Mouse (Mus musculus) CD4-positive helper T cell, adult 2 months (primary cell): Measurements from ENCODE around the gene Ccn5.

Source experiments
- DNase-seq: peaks from one replicate; pipeline ENCODE4 v3.0.0-alpha.2; 2012; ENCODE audit warnings: low read depth, missing footprints, low spot score

Ccn5 gene

GRCm38 (mm10) chr2:163842043-163842442 lies 21.4 kb downstream of the Ccn5 start:
- DNase-seq = no peak

GRCm38 (mm10) chr2:163853461-163853901 lies 32.8 kb downstream of the Ccn5 start, which contains the start of gene Kcnk15:
TSS of gene Kcnk15 (plus strand) at chr2:163853651.
- no peak for DNase-seq

GRCm38 (mm10) chr2:163857233-163857632 lies 36.6 kb downstream of the Ccn5 start:
- DNase-seq = no peak

- no peak for DNase-seq
Observed at GRCm38 (mm10) chr2:163858254-163858947, 37.7 kb downstream of the Ccn5 start.

- no peak for DNase-seq
Observed at GRCm38 (mm10) chr2:163865311-163865710, 44.6 kb downstream of the Ccn5 start.

DNA sequence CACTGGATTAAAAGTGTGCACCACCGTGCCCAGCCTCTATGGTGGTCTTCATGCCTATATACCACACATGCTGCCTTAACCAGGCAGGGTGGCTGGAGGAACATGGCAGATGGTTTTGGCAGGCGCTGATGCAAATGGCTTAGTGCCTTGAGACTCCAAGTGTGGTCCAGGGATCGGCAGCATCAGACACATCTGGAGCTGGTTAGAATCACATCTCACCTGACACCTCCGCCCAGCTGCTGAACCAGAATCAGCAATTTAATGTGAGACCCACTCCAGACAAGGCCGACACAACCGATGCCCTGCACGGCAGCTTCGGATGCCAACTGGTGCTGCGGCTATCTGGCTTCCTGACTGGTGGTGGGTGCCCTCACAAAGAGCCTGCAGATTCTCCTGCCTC lies 45.4 kb downstream of the Ccn5 start:
- no peak for DNase-seq

DNA sequence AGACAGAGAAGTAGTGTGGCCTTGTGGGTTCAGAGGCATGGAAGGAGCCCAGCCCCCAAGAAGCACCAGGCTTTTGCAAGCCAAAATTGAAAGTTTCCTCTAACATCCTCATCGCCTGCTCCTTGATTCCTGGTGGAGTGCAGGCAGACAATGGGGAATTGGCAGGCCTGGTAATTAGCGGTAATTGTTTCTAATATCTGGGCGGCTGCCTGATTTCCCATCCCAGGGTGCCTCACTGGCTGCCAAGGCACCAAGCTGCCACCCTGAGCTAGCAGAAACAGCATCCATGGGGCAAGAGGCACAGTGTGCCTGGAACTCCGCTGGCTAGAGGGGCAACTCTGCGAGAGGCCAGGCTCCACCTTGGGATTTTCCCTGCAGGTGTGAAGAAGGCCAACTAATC lies 49.1 kb downstream of the Ccn5 start:
- DNase-seq = no peak

DNA sequence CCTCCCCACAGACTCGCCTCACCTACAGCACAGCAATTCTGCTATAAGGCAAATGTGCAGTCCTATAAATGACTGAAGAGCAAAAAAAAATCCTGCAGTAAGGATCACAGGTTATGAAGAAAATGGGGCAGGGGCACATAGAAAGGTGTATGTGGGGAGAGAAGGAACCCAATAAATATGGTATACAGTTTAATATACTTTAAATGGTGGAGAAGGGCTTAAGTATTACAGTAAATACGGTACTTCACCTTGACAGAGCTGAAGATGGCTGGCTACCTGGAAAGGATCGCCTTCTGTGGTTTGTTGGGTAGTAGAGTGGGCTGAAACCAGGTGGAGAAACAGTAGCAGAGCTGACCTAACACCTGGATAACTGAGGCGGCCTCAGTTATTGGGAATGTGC lies 50.6 kb downstream of the Ccn5 start:
- no peak for DNase-seq

DNA sequence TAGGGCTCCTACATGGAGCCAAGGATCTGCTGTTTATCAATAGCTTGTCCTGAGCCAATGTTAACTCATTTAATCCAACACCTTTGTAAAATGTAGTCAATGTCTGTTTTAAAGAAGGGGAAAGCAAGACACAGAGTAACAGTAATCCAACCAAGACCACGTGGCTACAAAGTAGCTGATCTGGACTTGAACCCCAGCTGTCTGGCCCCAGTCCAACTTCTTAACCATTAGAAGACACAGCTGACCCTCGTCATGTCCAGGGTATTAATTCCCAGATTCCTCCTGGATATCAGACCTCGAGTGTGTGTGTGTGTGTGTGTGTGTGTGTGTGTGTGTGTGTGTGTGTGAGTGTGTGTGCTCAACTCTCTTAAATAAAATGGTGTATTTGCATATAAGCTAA lies 51.2 kb downstream of the Ccn5 start:
- DNase-seq = no peak

GRCm38 (mm10) chr2:163874877-163875276 lies 54.2 kb downstream of the Ccn5 start:
- DNase-seq = no peak

- DNase-seq = no peak
Observed at GRCm38 (mm10) chr2:163875484-163875883, 54.8 kb downstream of the Ccn5 start.

DNA sequence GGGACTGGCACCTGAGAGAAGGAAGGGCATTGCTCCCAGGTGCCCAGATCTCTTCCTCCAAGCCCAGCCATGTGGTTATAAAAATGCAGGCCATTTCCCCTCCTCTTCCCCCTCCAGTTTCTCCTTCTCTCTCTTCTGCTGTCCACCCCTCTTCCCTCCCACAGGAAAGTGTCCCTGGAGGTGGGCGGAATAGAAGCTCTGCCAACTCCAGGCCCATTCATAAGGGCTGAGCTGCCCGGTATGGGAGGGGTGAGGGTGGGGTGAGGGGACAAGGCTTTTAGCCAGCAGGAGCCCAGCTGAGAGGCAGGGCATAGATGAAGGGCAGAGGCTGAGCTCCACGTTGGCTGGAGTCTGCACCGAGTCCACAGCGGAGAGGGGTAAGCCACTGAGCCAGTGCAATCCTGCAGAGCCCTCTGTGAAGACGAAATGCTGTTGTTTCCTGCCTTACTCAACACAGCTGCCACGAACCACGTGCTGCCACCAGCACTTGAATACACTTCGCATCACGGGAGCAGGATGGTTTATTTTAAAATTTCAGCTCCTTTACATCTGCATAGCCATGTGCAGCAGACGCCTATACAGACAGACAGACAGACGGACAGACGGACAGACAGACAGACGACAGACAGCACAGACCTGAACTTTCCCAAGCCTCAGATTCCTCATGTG lies 56.3 kb downstream of the Ccn5 start:
- DNase-seq = no peak

GRCm38 (mm10) chr2:163880891-163881290 lies 60.2 kb downstream of the Ccn5 start:
- no peak for DNase-seq
